Mouse (Mus musculus): ENCODE measurements at regions not wholly inside any gene's neighbourhood (a gene's known extent, or its start where the extent isn't known, plus 50 kb on each side); places are given as distances from the start of the nearest gene placed in this dataset.

GRCm38 (mm10) chr6:31168730-31169129, 209.9 kb upstream of the Klf14 start:
- DNase-seq, result no peak

GRCm38 (mm10) chr6:31169343-31169742, 210.5 kb upstream of the Klf14 start:
- DNase-seq, result no peak

- no peak for DNase-seq
Observed at GRCm38 (mm10) chr6:31169868-31170600, 211.2 kb upstream of the Klf14 start.

GRCm38 (mm10) chr6:31171831-31172569, 213.1 kb upstream of the Klf14 start:
- DNase-seq, result no peak

- no peak for DNase-seq
Observed at GRCm38 (mm10) chr6:31175769-31176168, 216.9 kb upstream of the Klf14 start.

GRCm38 (mm10) chr6:31176368-31176767, 217.5 kb upstream of the Klf14 start:
- DNase-seq, result no peak

- DNase-seq, result no peak
Observed at GRCm38 (mm10) chr6:31176831-31177230, 218.0 kb upstream of the Klf14 start.

- no peak for DNase-seq
Observed at GRCm38 (mm10) chr6:31178201-31178880, 219.5 kb upstream of the Klf14 start.

- no peak for DNase-seq
Observed at GRCm38 (mm10) chr6:31182284-31182683, 216.3 kb upstream of the Mkln1 start.

- DNase-seq, result no peak
Observed at GRCm38 (mm10) chr6:31183127-31183526, 215.4 kb upstream of the Mkln1 start.

- peak; percentile 43 for DNase-seq
Observed at GRCm38 (mm10) chr6:31184554-31184953, 214.0 kb upstream of the Mkln1 start.

- DNase-seq, result no peak
Observed at GRCm38 (mm10) chr6:31185151-31185550, 213.4 kb upstream of the Mkln1 start.

GRCm38 (mm10) chr6:31188066-31188465, 210.5 kb upstream of the Mkln1 start:
- no peak for DNase-seq

GRCm38 (mm10) chr6:31189060-31189459, 209.5 kb upstream of the Mkln1 start:
- no peak for DNase-seq

GRCm38 (mm10) chr6:31190070-31190469, 208.5 kb upstream of the Mkln1 start:
- DNase-seq, result no peak

GRCm38 (mm10) chr6:31190628-31191373, 207.7 kb upstream of the Mkln1 start:
- no peak for DNase-seq

GRCm38 (mm10) chr6:31191577-31191976, 207.0 kb upstream of the Mkln1 start:
- DNase-seq, result no peak

GRCm38 (mm10) chr6:31192197-31192596, 206.3 kb upstream of the Mkln1 start:
- no peak for DNase-seq

GRCm38 (mm10) chr6:31193202-31193601, 205.3 kb upstream of the Mkln1 start:
- no peak for DNase-seq

GRCm38 (mm10) chr6:31197631-31198338, 200.8 kb upstream of the Mkln1 start:
- no peak for DNase-seq

GRCm38 (mm10) chr6:31198340-31198739, 200.2 kb upstream of the Mkln1 start:
- DNase-seq, result no peak

- DNase-seq, result no peak
Observed at GRCm38 (mm10) chr6:31200705-31201104, 197.8 kb upstream of the Mkln1 start.
